Mouse (Mus musculus) thymus, postnatal 36 days (tissue): ENCODE measurements around the gene Hsh2d.

Source experiments
- DNase-seq, 2 experiments: peaks; one replicate each; pipeline ENCODE4 v3.0.0; 2022; ENCODE audit warnings: mixed read lengths in 2 of 2

Gene Hsh2d

GRCm38 (mm10) chr8:72192065-72192464 lies 2.6 kb downstream of the Hsh2d start:
- DNase-seq = no peak

GRCm38 (mm10) chr8:72197997-72198396 lies 8.6 kb downstream of the Hsh2d start:
- no peak for DNase-seq

GRCm38 (mm10) chr8:72208582-72208981 lies 19.1 kb downstream of the Hsh2d start:
- no peak for DNase-seq

- DNase-seq = no peak
Observed at GRCm38 (mm10) chr8:72210222-72210621, 20.8 kb downstream of the Hsh2d start.

- DNase-seq = no peak
Observed at GRCm38 (mm10) chr8:72210710-72211109, 21.3 kb downstream of the Hsh2d start.

GRCm38 (mm10) chr8:72211846-72212245 lies 22.4 kb downstream of the Hsh2d start:
- no peak for DNase-seq

GRCm38 (mm10) chr8:72212751-72213150 lies 23.3 kb downstream of the Hsh2d start, which contains the start of gene Cib3:
TSS of gene Cib3 (minus strand) at chr8:72212837.
- DNase-seq = no peak

- no peak for DNase-seq
Observed at GRCm38 (mm10) chr8:72213536-72213935, 24.1 kb downstream of the Hsh2d start, which contains the start of gene Gm11034. TSS of gene Gm11034 (minus strand) at chr8:72213636.

GRCm38 (mm10) chr8:72215060-72215459 lies 25.6 kb downstream of the Hsh2d start:
- peak; percentile 41 to 44 for DNase-seq

GRCm38 (mm10) chr8:72215871-72216270 lies 26.4 kb downstream of the Hsh2d start:
- no peak for DNase-seq

- no peak for DNase-seq
Observed at GRCm38 (mm10) chr8:72218781-72219540, 29.5 kb downstream of the Hsh2d start.

GRCm38 (mm10) chr8:72219541-72220363 lies 30.3 kb downstream of the Hsh2d start, which contains the start of gene Fam32a:
TSS of gene Fam32a (plus strand) at chr8:72219730.
- DNase-seq = peak; percentile 76 to 87

GRCm38 (mm10) chr8:72220758-72221157 lies 31.3 kb downstream of the Hsh2d start:
- no peak for DNase-seq

GRCm38 (mm10) chr8:72222656-72223055 lies 33.2 kb downstream of the Hsh2d start:
- DNase-seq = no peak

- DNase-seq = peak; percentile 97 to 98
Observed at GRCm38 (mm10) chr8:72239499-72240402, 50.3 kb downstream of the Hsh2d start, which contains the start of gene Ap1m1. TSS of gene Ap1m1 (plus strand) at chr8:72240018.

GRCm38 (mm10) chr8:72240403-72240763 lies 50.9 kb downstream of the Hsh2d start:
- DNase-seq = no peak

- DNase-seq = no peak
Observed at GRCm38 (mm10) chr8:72240951-72241350, 51.5 kb downstream of the Hsh2d start.

- no peak for DNase-seq
Observed at GRCm38 (mm10) chr8:72242226-72242625, 52.8 kb downstream of the Hsh2d start.

GRCm38 (mm10) chr8:72244610-72245009 lies 55.2 kb downstream of the Hsh2d start:
- no peak for DNase-seq
